Mouse (Mus musculus) C2C12 (cell line): ENCODE data around the gene Ttc4.

Experiments
- CEBPB ChIP-seq: IDR thresholded peaks from one replicate; pipeline ENCODE4 v1.6.1; 2011; ENCODE audit warnings: low read depth, mild to moderate bottlenecking, control low read depth, moderate library complexity
- CTCF ChIP-seq: IDR thresholded peaks from one replicate; pipeline ENCODE4 v1.5.1; 2011; ENCODE audit not compliant: control insufficient read depth, insufficient read depth, insufficient read length
- MAX ChIP-seq: IDR thresholded peaks from one replicate; pipeline ENCODE4 v1.6.1; 2011; ENCODE audit warnings: mild to moderate bottlenecking, control low read depth
- MYOD1 ChIP-seq: IDR thresholded peaks from one replicate; pipeline ENCODE4 v1.6.1; 2011; ENCODE audit warnings: low read depth; ENCODE audit not compliant: control insufficient read depth, insufficient read length

- TF ChIP-seq CTCF (peak; percentile 81), MAX (no peak), MYOD1 (no peak), CEBPB (peak; percentile 77)
Observed at GRCm38 (mm10) chr4:106614180-106614797, 64.5 kb downstream of the Ttc4 start.
